Mouse (Mus musculus) cortical plate, adult 2 months (tissue): ENCODE measurements around the gene Gcsh.
A peak's percentile ranks its signal among the peaks of the same experiment; 100 is the strongest.

Source experiments
- CTCF ChIP-seq: fragments of 200-500 bp; IDR thresholded peaks from 2 replicates; pipeline ENCODE4 v1.5.1; 2011; ENCODE audit warnings: mild to moderate bottlenecking, control low read depth, low read length; ENCODE audit not compliant: insufficient read depth; ENCODE audit errors: extremely low read depth
- POLR2A ChIP-seq: fragments of 200-500 bp; IDR thresholded peaks from 2 replicates; pipeline ENCODE4 v1.6.1; 2011; ENCODE audit warnings: mild to moderate bottlenecking, low read length, control low read depth; ENCODE audit not compliant: insufficient read depth; ENCODE audit errors: extremely low read depth

DNA sequence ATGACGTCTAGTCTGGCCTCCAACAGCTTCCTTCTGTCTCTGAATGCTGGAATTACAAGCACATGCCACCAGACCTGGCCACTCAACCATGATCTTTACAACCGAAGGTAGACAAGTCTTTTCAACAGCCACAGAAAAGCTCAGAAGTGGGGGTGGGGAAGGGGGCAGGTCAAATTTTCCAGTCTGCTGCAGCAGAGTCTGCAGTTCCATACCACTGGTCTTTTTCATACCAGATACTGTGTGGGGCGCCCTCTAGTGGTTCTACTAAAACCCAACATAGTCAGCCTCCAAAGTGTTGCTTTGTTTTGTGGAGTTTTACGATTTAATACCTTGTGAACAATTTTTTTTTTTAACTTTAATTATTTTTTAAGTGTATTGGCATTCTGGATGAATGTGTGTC, 13.2 kb downstream of the Gcsh start:
- TF ChIP-seq CTCF = peak; percentile 54; the same call in 1 of the 2 replicates
- no peak for TF ChIP-seq POLR2A
